Mouse (Mus musculus) CH12.LX (cell line): ENCODE data around the gene Sept3. TPM values are rescaled to one million over a fixed set of nuclear protein-coding genes. Genes with fewer than 3 reads are reported as not detected.

Source experiments
- DNase-seq: peaks from one replicate; pipeline ENCODE4 v3.0.0-alpha.2; 2013; ENCODE audit errors: extremely low read depth
- H3K27ac ChIP-seq: 2 replicates; pipeline ENCODE4 v1.5.1; 2012; ENCODE audit warnings: low read depth, mild to moderate bottlenecking, control low read depth, moderate library complexity; ENCODE audit not compliant: insufficient read depth
- H3K27me3 ChIP-seq: replicated peaks from 2 replicates; pipeline ENCODE3; 2012; ENCODE audit warnings: inconsistent platforms
- H3K36me3 ChIP-seq, 2 experiments: replicated peaks in 1 of 2; 2 replicates each; pipeline versions ENCODE3 to v1.6.1; 2012; ENCODE audit warnings: inconsistent platforms in 1 of 2, low read length in 1 of 2, mild to moderate bottlenecking in 1 of 2, mixed read lengths in 1 of 2, moderate library complexity in 1 of 2; ENCODE audit not compliant: control insufficient read depth in 1 of 2, insufficient read depth in 1 of 2
- H3K4me1 ChIP-seq, 2 experiments: 2 replicates each; pipeline ENCODE4 v1.6.1; 2012; ENCODE audit warnings: inconsistent platforms in 1 of 2, moderate library complexity in 1 of 2; ENCODE audit not compliant: insufficient read depth in 2 of 2, control insufficient read depth in 1 of 2
- H3K4me2 ChIP-seq: 2 replicates; pipeline ENCODE4 v1.6.1; 2012; ENCODE audit warnings: low read depth, mild to moderate bottlenecking, control low read depth; ENCODE audit not compliant: poor library complexity, insufficient read depth, severe bottlenecking
- H3K4me3 ChIP-seq, 3 experiments: fragments of 150-350 bp in 1 of 3; sonication (generic) in 1 of 3; replicated peaks in 1 of 3; 2 replicates each; pipeline versions ENCODE3 to v1.5.1; 2011 to 2012; ENCODE audit warnings: low read depth in 2 of 3, low read length in 2 of 3, mild to moderate bottlenecking in 2 of 3, moderate library complexity in 2 of 3, control low read depth in 1 of 3, improper control_type of control experiment in 1 of 3, inconsistent platforms in 1 of 3, mixed read lengths in 1 of 3; ENCODE audit not compliant: poor library complexity in 1 of 3
- H3K79me2 ChIP-seq: replicated peaks from 2 replicates; pipeline ENCODE4 v1.6.1; 2012; ENCODE audit warnings: mild to moderate bottlenecking, moderate library complexity; ENCODE audit not compliant: control insufficient read depth, poor library complexity, insufficient read depth, severe bottlenecking; ENCODE audit errors: extremely low read depth
- H3K9ac ChIP-seq: 2 replicates; pipeline ENCODE4 v1.6.1; 2012; ENCODE audit warnings: low read depth, mild to moderate bottlenecking, control low read depth, moderate library complexity; ENCODE audit not compliant: insufficient read depth
- H3K9me3 ChIP-seq: replicated peaks from 2 replicates; pipeline ENCODE3; 2012; ENCODE audit warnings: low read length, inconsistent platforms, mixed read lengths
- BHLHE40 ChIP-seq: IDR thresholded peaks from 2 replicates; pipeline ENCODE4 v1.6.1; 2011; ENCODE audit warnings: mild to moderate bottlenecking, low read depth, low read length, improper control_type of control experiment
- CHD1 ChIP-seq: IDR thresholded peaks from 2 replicates; pipeline ENCODE4 v1.6.1; 2012; ENCODE audit warnings: low read depth, low read length, improper control_type of control experiment, inconsistent platforms
- CHD2 ChIP-seq: IDR thresholded peaks from 2 replicates; pipeline ENCODE4 v1.6.1; 2011; ENCODE audit warnings: low read length, improper control_type of control experiment
- CTCF ChIP-seq, 2 experiments: IDR thresholded peaks in 1 of 2; conservative IDR thresholded peaks in 1 of 2; 2 replicates each; pipeline ENCODE4 v1.5.1; 2011 to 2012; ENCODE audit warnings: low read depth in 2 of 2, low read length in 2 of 2, improper control_type of control experiment in 1 of 2, inconsistent platforms in 1 of 2, mild to moderate bottlenecking in 1 of 2, moderate library complexity in 1 of 2
- E2F4 ChIP-seq: IDR thresholded peaks from 2 replicates; pipeline ENCODE4 v1.6.1; 2011; ENCODE audit warnings: low read depth, low read length, improper control_type of control experiment; ENCODE audit not compliant: insufficient replicate concordance
- ELF1 ChIP-seq: IDR thresholded peaks from 2 replicates; pipeline ENCODE4 v1.6.1; 2014; ENCODE audit warnings: low read depth, mild to moderate bottlenecking, inconsistent platforms, low read length, improper control_type of control experiment
- EP300 ChIP-seq: IDR thresholded peaks from 2 replicates; pipeline ENCODE4 v1.6.1; 2011; ENCODE audit warnings: low read length, improper control_type of control experiment
- ETS1 ChIP-seq: conservative IDR thresholded peaks from 2 replicates; pipeline ENCODE4 v1.6.1; 2012; ENCODE audit warnings: low read depth, mild to moderate bottlenecking, inconsistent platforms, low read length, improper control_type of control experiment, moderate library complexity
- GABPA ChIP-seq: IDR thresholded peaks from 2 replicates; pipeline ENCODE4 v1.6.1; 2012; ENCODE audit warnings: low read depth, low read length, improper control_type of control experiment, inconsistent platforms; ENCODE audit not compliant: insufficient replicate concordance
- HCFC1 ChIP-seq: IDR thresholded peaks from 2 replicates; pipeline ENCODE4 v1.6.1; 2012; ENCODE audit warnings: low read depth, mild to moderate bottlenecking, inconsistent platforms, low read length, improper control_type of control experiment
- IRF4 ChIP-seq: IDR thresholded peaks from 2 replicates; pipeline ENCODE4 v1.6.1; 2014; ENCODE audit warnings: low read depth, mild to moderate bottlenecking, inconsistent platforms, low read length, improper control_type of control experiment
- JUN ChIP-seq: IDR thresholded peaks from 2 replicates; pipeline ENCODE4 v1.6.1; 2011; ENCODE audit warnings: low read depth, mild to moderate bottlenecking, low read length, improper control_type of control experiment, moderate library complexity; ENCODE audit not compliant: insufficient read depth
- JUND ChIP-seq: conservative IDR thresholded peaks from 2 replicates; pipeline ENCODE4 v1.6.1; 2011; ENCODE audit warnings: low read depth, low read length, improper control_type of control experiment
- KAT2A ChIP-seq: IDR thresholded peaks from 2 replicates; pipeline ENCODE4 v1.6.1; 2012; ENCODE audit warnings: low read length, improper control_type of control experiment, inconsistent platforms; ENCODE audit not compliant: insufficient replicate concordance
- MAFK ChIP-seq: IDR thresholded peaks from 2 replicates; pipeline ENCODE4 v1.6.1; 2011; ENCODE audit warnings: low read length, improper control_type of control experiment; ENCODE audit not compliant: insufficient replicate concordance
- MAX ChIP-seq: IDR thresholded peaks from 2 replicates; pipeline ENCODE4 v1.6.1; 2011; ENCODE audit warnings: low read length, improper control_type of control experiment
- MAZ ChIP-seq: IDR thresholded peaks from 2 replicates; pipeline ENCODE4 v1.6.1; 2012; ENCODE audit warnings: low read depth, mild to moderate bottlenecking, inconsistent platforms, low read length, improper control_type of control experiment, moderate library complexity
- MEF2A ChIP-seq: IDR thresholded peaks from 2 replicates; pipeline ENCODE4 v1.6.1; 2014; ENCODE audit warnings: low read depth, mild to moderate bottlenecking, inconsistent platforms, low read length, improper control_type of control experiment, borderline replicate concordance
- MXI1 ChIP-seq: IDR thresholded peaks from 2 replicates; pipeline ENCODE4 v1.6.1; 2011; ENCODE audit warnings: mild to moderate bottlenecking, low read depth, low read length, improper control_type of control experiment
- MYC ChIP-seq: IDR thresholded peaks from 2 replicates; pipeline ENCODE4 v1.6.1; 2011; ENCODE audit warnings: low read depth, mild to moderate bottlenecking, improper control_type of control experiment, low read length
- NELFE ChIP-seq: IDR thresholded peaks from 2 replicates; pipeline ENCODE4 v1.6.1; 2011; ENCODE audit warnings: low read depth, low read length, improper control_type of control experiment
- NRF1 ChIP-seq: IDR thresholded peaks from 2 replicates; pipeline ENCODE4 v1.6.1; 2014; ENCODE audit warnings: low read depth, mild to moderate bottlenecking, inconsistent platforms, low read length, improper control_type of control experiment, moderate library complexity
- PAX5 ChIP-seq: IDR thresholded peaks from 2 replicates; pipeline ENCODE4 v1.6.1; 2012; ENCODE audit warnings: low read length, inconsistent platforms, mixed read lengths
- POLR2A ChIP-seq: IDR thresholded peaks from 2 replicates; pipeline ENCODE4 v1.6.1; 2011; ENCODE audit warnings: low read depth, mild to moderate bottlenecking, improper control_type of control experiment, low read length
- POLR2AphosphoS2 ChIP-seq: IDR thresholded peaks from 2 replicates; pipeline ENCODE4 v1.6.1; 2011; ENCODE audit warnings: low read depth, low read length, improper control_type of control experiment
- RAD21 ChIP-seq: IDR thresholded peaks from 2 replicates; pipeline ENCODE4 v1.6.1; 2011; ENCODE audit warnings: low read depth, mild to moderate bottlenecking, low read length, improper control_type of control experiment, moderate library complexity
- RCOR1 ChIP-seq: conservative IDR thresholded peaks from 2 replicates; pipeline ENCODE4 v1.6.1; 2012; ENCODE audit warnings: low read depth, mild to moderate bottlenecking, inconsistent platforms, low read length, improper control_type of control experiment
- SIN3A ChIP-seq: IDR thresholded peaks from 2 replicates; pipeline ENCODE4 v1.6.1; 2012; ENCODE audit warnings: low read length, improper control_type of control experiment, inconsistent platforms
- SMC3 ChIP-seq: IDR thresholded peaks from 2 replicates; pipeline ENCODE4 v1.6.1; 2011; ENCODE audit warnings: low read depth, low read length, improper control_type of control experiment
- TBP ChIP-seq: conservative IDR thresholded peaks from 2 replicates; pipeline ENCODE4 v1.6.1; 2011; ENCODE audit warnings: low read depth, low read length, improper control_type of control experiment
- TCF12 ChIP-seq: IDR thresholded peaks from 2 replicates; pipeline ENCODE4 v1.6.1; 2014; ENCODE audit warnings: low read depth, mild to moderate bottlenecking, inconsistent platforms, low read length, improper control_type of control experiment
- UBTF ChIP-seq: IDR thresholded peaks from 2 replicates; pipeline ENCODE4 v1.6.1; 2012; ENCODE audit warnings: low read depth, mild to moderate bottlenecking, inconsistent platforms, low read length, improper control_type of control experiment, moderate library complexity
- USF1 ChIP-seq: IDR thresholded peaks from 2 replicates; pipeline ENCODE4 v1.6.1; 2014; ENCODE audit warnings: low read depth, mild to moderate bottlenecking, inconsistent platforms, low read length, improper control_type of control experiment
- USF2 ChIP-seq: conservative IDR thresholded peaks from 2 replicates; pipeline ENCODE4 v1.6.1; 2011; ENCODE audit warnings: low read depth, low read length, improper control_type of control experiment
- ZC3H11A ChIP-seq: IDR thresholded peaks from 2 replicates; pipeline ENCODE4 v1.6.1; 2012; ENCODE audit warnings: low read depth, mild to moderate bottlenecking, inconsistent platforms, low read length, improper control_type of control experiment
- ZKSCAN1 ChIP-seq: IDR thresholded peaks from 2 replicates; pipeline ENCODE4 v1.6.1; 2012; ENCODE audit warnings: low read depth, inconsistent platforms, low read length, improper control_type of control experiment, borderline replicate concordance
- ZMIZ1 ChIP-seq: IDR thresholded peaks from 2 replicates; pipeline ENCODE4 v1.6.1; 2012; ENCODE audit warnings: low read depth, mild to moderate bottlenecking, inconsistent platforms, low read length, improper control_type of control experiment
- ZNF384 ChIP-seq: IDR thresholded peaks from 2 replicates; pipeline ENCODE4 v1.6.1; 2012; ENCODE audit warnings: low read depth, low read length, improper control_type of control experiment, inconsistent platforms
- dilution Hi-C: fragments of 300-500 bp; cut with MboI; formaldehyde crosslinking; loops from 2 replicates; pipeline ENCODE4 v1.14.3; 2020; ENCODE audit warnings: low sequenced_read_pairs; ENCODE audit not compliant: extremely low pct_unique_long_range_greater_than_20kb, extremely low pct_ligation_motif_present
- in situ Hi-C: fragments of 300-500 bp; cut with MboI; formaldehyde crosslinking; loops from 3 replicates; pipeline ENCODE4 v1.14.3; 2019; ENCODE audit warnings: low sequenced_read_pairs, low pct_ligation_motif_present, low pct_unique_long_range_greater_than_20kb, mixed read lengths
- polyA plus RNA-seq: library from polyadenylated mRNA; unstranded; fragments of >175 nt; gene quantifications from 2 replicates; pipeline ENCODE4 v1.2.1, GENCODE M21; 2012; ENCODE audit warnings: low read depth; ENCODE audit not compliant: insufficient read length
- total RNA-seq, 2 experiments: library from RNA; depleted of rRNA; stranded (reverse); fragments of 300-350 nt in 1 of 2; fragments of >200 nt in 1 of 2; gene quantifications; 2 replicates each; pipeline ENCODE4 v1.2.3; 2012 to 2014

Sept3 gene
- total and polyA plus RNA-seq, 3 experiments, result 0.04 to 0.07 TPM; not detected in 1

GRCm38 (mm10) chr15:82235661-82236060 is 39.0 kb upstream of the Sept3 start:
- TF ChIP-seq TCF12 (peak; percentile 48; the same call in 1 of the 2 replicates), NELFE (no peak), BHLHE40 (peak; percentile 65), MYC (no peak), POLR2AphosphoS2 (no peak), PAX5 (no peak), NRF1 (0 out of 2 replicates have a peak, but pooled peaks have one; percentile 7), EP300 (no peak), UBTF (no peak), POLR2A (peak; percentile 61), RAD21 (no peak; the same call in 1 of the 2 replicates), USF2 (no peak), USF1 (no peak), CHD2 (no peak), HCFC1 (no peak), ETS1 (0 out of 2 replicates have a peak, but pooled peaks have one; percentile 11), ZNF384 (no peak), IRF4 (no peak), SIN3A (peak; percentile 72), CTCF (conservative IDR thresholded peaks at IDR 0.05 in 1 of 2, IDR thresholded peaks at IDR 0.05 in 1 of 2; ENCODE audit: low read depth in 2 of 2, low read length in 2 of 2) (no peak), TBP (0 out of 2 replicates have a peak, but pooled peaks have one; percentile 15), ZKSCAN1 (no peak), JUN (no peak), JUND (no peak), MAZ (no peak), MAX (no peak; the same call in 1 of the 2 replicates), SMC3 (peak; percentile 13; the same call in 1 of the 2 replicates), E2F4 (no peak), MAFK (no peak), MEF2A (peak; percentile 36; the same call in 1 of the 2 replicates), ZMIZ1 (peak; percentile 26; the same call in 1 of the 2 replicates), GABPA (no peak), KAT2A (no peak), MXI1 (peak; percentile 47; the same call in 1 of the 2 replicates), ZC3H11A (no peak), CHD1 (no peak), ELF1 (no peak), RCOR1 (no peak)
- dilution Hi-C loops (no loop called here), in situ Hi-C loops (loop anchor here (5.0 kb wide), 1 partner anchor 93 kb away; no protein-coding TSS in a partner anchor)
- H3K9ac ChIP-seq, result no peak overlapping the region
- H3K79me2 ChIP-seq, result no peaks in the 10 kb centered on the region
- H3K4me3 ChIP-seq, result peak overlapping the region in 1 of 3 experiments; percentile 26
- peaks cover 21 to 64% of the 10 kb centered on the region in 2 experiments for H3K36me3 ChIP-seq
- no peaks in the 10 kb centered on the region for H3K9me3 ChIP-seq
- peak; percentile 75 for DNase-seq
- peaks cover 34 to 49% of the 10 kb centered on the region in 2 experiments for H3K4me1 ChIP-seq
- peak overlapping the region; percentile 18; the same call in 1 of the 2 replicates for H3K4me2 ChIP-seq
- H3K27me3 ChIP-seq, result no peaks in the 10 kb centered on the region
- H3K27ac ChIP-seq, result peak overlapping the region; percentile 12
